23 mouse cellular contexts compared by ENCODE assay signal in genomic region chr9:78100956-78101355, GRCm38 (mm10). TPM values are rescaled to one million over a fixed set of nuclear protein-coding genes. Genes with fewer than 3 reads are reported as not detected.
DNase-seq lines count a peak whose midpoint lies in the region; ATAC-seq lines count a peak whose summit lies in the region.
"Had no signal": no experiment of that assay in that cellular context is flagged by ENCODE, and none has a peak within 500 bp of the region (broad histone marks: within the 10 kb centered on the region; RNA-seq: fewer than 3 reads in every experiment).

No protein-coding gene starts in this region.

- peaks cover 73% of the 10 kb centered on the region for H3K4me1 ChIP-seq in megakaryocyte, embryonic 14.5 days
- H3K4me1 ChIP-seq: forebrain, embryonic 13.5 days; stomach, embryonic 15.5 days had no signal

- DNase-seq in thymus, postnatal 25 days, result peak; percentile 10
- DNase-seq in thymus, adult 18-20 months, result no peak
- DNase-seq in left cerebral cortex, adult 8-10 months (ENCODE audit: low spot score in 2 of 2), result no peak
- DNase-seq in testis, postnatal 14 days (ENCODE audit: low spot score), result no peak
- DNase-seq in urinary bladder, adult 18-20 months (ENCODE audit: low spot score in 2 of 2), result no peak
- DNase-seq: adrenal gland, adult 8-10 months; cerebellum, adult 2 months; embryo, embryonic 11 days; kidney, adult 8-10 months; kidney, postnatal 4 days; layer of hippocampus, postnatal 36 days; lung, adult 2 months; retina, postnatal 1 day had no signal

- H3K9me3 ChIP-seq in megakaryocyte, embryonic 14.5 days, result peaks cover 16% of the 10 kb centered on the region; the same call in 1 of the 2 replicates
- H3K9me3 ChIP-seq: forebrain, embryonic 13.5 days; heart, embryonic 15.5 days; stomach, embryonic 15.5 days had no signal

- peak; percentile 36 for ATAC-seq in activated CD4-positive, CD25-positive, alpha-beta regulatory T cell, adult 4 months
- ATAC-seq: forebrain, embryonic 13.5 days had no signal

- peak overlapping the region; percentile 68 for H3K4me3 ChIP-seq in megakaryocyte, embryonic 14.5 days (replicated peaks)
- H3K4me3 ChIP-seq: forebrain, embryonic 13.5 days; heart, embryonic 15.5 days; stomach, embryonic 15.5 days had no signal

- H3K36me3 ChIP-seq in megakaryocyte, embryonic 14.5 days (replicated peaks; ENCODE audit: low read length), result peaks cover 89% of the 10 kb centered on the region

- no peaks in the 10 kb centered on the region for H3K27me3 ChIP-seq in megakaryocyte, embryonic 14.5 days (replicated peaks)
- H3K27me3 ChIP-seq: forebrain, embryonic 13.5 days; heart, embryonic 15.5 days; stomach, embryonic 15.5 days had no signal

RNA-seq across cellular contexts. Expression of gene Fbxo9, which starts 7.9 kb away (rescaled TPM):
- 10 to 100 TPM; 18.0 to 20.3 TPM for polyA plus RNA-seq in activated CD4-positive, CD25-positive, alpha-beta regulatory T cell, adult 4 months (2017; shearing (Covaris generic))
- 67.6 and 168 TPM in 2 replicates for polyA plus RNA-seq in megakaryocyte, embryonic 14.5 days (2012; ENCODE audit: insufficient read depth, low replicate concordance)
- total RNA-seq in left cerebral cortex, adult 8-10 months (2022), result 100 to 1,000 TPM in 3 of 4 experiments, 10 to 100 TPM in 1; 99.4 to 119 (median 108) TPM

RNA-seq across cellular contexts. Expression of gene Ick, which starts 8.0 kb away (rescaled TPM):
- 1 to 10 TPM; 8.1 to 9.5 TPM for polyA plus RNA-seq in activated CD4-positive, CD25-positive, alpha-beta regulatory T cell, adult 4 months (2017; shearing (Covaris generic))
- 23.0 and 64.0 TPM in 2 replicates for polyA plus RNA-seq in megakaryocyte, embryonic 14.5 days (2012; ENCODE audit: insufficient read depth, low replicate concordance)
- 10 to 100 TPM; 15.2 to 18.3 (median 16.6) TPM for total RNA-seq in left cerebral cortex, adult 8-10 months (2022)

RNA-seq across cellular contexts. Expression of gene Gcm1, which starts 49.2 kb away (rescaled TPM):
- polyA plus RNA-seq in activated CD4-positive, CD25-positive, alpha-beta regulatory T cell, adult 4 months (2017; shearing (Covaris generic)), result under 1 TPM in 1 of 2 experiments, not detected in 1; 0.21 TPM
- polyA plus RNA-seq in megakaryocyte, embryonic 14.5 days (2012; ENCODE audit: insufficient read depth, low replicate concordance), result not detected in 2 replicates
- total RNA-seq in left cerebral cortex, adult 8-10 months (2022), result not detected
- total RNA-seq: adrenal gland, adult 8-10 months; layer of hippocampus, postnatal 36 days; midbrain, postnatal 0 days had no signal
- polyA plus RNA-seq: cerebellum, adult 2 months; forebrain, embryonic 13.5 days; gonadal fat pad, adult 2 months; heart, embryonic 15.5 days; hindbrain, embryonic 14.5 days; lung, adult 2 months; macrophage; midbrain, postnatal 0 days; neural tube, embryonic 14.5 days; stomach, embryonic 15.5 days had no signal
